ENCODE assay signal across 7 mouse cellular contexts in genomic region chr6:115126232-115126785, GRCm38 (mm10). TPM values are rescaled to one million over a fixed set of nuclear protein-coding genes. Genes with fewer than 3 reads are reported as not detected.
DNase-seq lines count a peak whose midpoint lies in the region; ATAC-seq lines count a peak whose summit lies in the region.

No protein-coding gene starts in this region.

- 40% methylated on average over 2 of the region's 2 CpGs for WGBS in forebrain, embryonic 10.5 days
- 16% methylated on average over 2 of the region's 2 CpGs for WGBS in neural tube, embryonic 15.5 days

- peak overlapping the region; percentile 7 for H3K4me2 ChIP-seq in neural tube, embryonic 15.5 days

- H3K9ac ChIP-seq in neural tube, embryonic 15.5 days (replicated peaks): no peak overlapping the region

- peak; percentile 39 to 40 for DNase-seq in cerebellum, postnatal 25 days
- peak; percentile 29 for DNase-seq in forebrain, embryonic 10.5 days (ENCODE audit: extremely low spot score, low spot score)
- peak; percentile 32 to 48 for DNase-seq in layer of hippocampus, postnatal 10 days (ENCODE audit: low spot score in 2 of 2)
- DNase-seq in thymus, postnatal 36 days: no peak
- DNase-seq in kidney, adult 11 months: no peak
- DNase-seq in urinary bladder, adult 18-20 months (ENCODE audit: low spot score in 2 of 2): no peak

- no peak overlapping the region for H3K4me3 ChIP-seq in forebrain, embryonic 10.5 days
- H3K4me3 ChIP-seq in neural tube, embryonic 15.5 days (replicated peaks): no peak overlapping the region

- 0 out of 2 replicates have a peak overlapping the region, but pooled peaks have one; percentile 37 for H3K27ac ChIP-seq in forebrain, embryonic 10.5 days
- peak overlapping the region; percentile 75 for H3K27ac ChIP-seq in neural tube, embryonic 15.5 days (replicated peaks)

- peak; percentile 92 for ATAC-seq in neural tube, embryonic 15.5 days (ENCODE audit: low FRiP score)

- no peaks in the 10 kb centered on the region for H3K36me3 ChIP-seq in forebrain, embryonic 10.5 days (replicated peaks)
- H3K36me3 ChIP-seq in neural tube, embryonic 15.5 days: no peaks in the 10 kb centered on the region

- H3K9me3 ChIP-seq in forebrain, embryonic 10.5 days: no peaks in the 10 kb centered on the region
- no peaks in the 10 kb centered on the region for H3K9me3 ChIP-seq in neural tube, embryonic 15.5 days (replicated peaks)

- no peaks in the 10 kb centered on the region for H3K27me3 ChIP-seq in forebrain, embryonic 10.5 days (ENCODE audit: poor library complexity, severe bottlenecking)
- H3K27me3 ChIP-seq in neural tube, embryonic 15.5 days (replicated peaks): no peaks in the 10 kb centered on the region

- peaks cover 36% of the 10 kb centered on the region for H3K4me1 ChIP-seq in forebrain, embryonic 10.5 days
- peaks cover 44% of the 10 kb centered on the region for H3K4me1 ChIP-seq in neural tube, embryonic 15.5 days

RNA-seq across cellular contexts. Expression of gene Syn2, which starts 8.4 kb away (rescaled TPM):
- polyA plus RNA-seq in forebrain, embryonic 10.5 days (2016; fragmentation: Nextera tagmentation; extraction: Ambion mirVana): 0.27 and 0.63 TPM in 2 replicates
- total RNA-seq in layer of hippocampus, postnatal 10 days (2021): 100 to 1,000 TPM; 429 to 484 TPM
- 58.6 and 73.3 TPM in 2 replicates for polyA plus RNA-seq in neural tube, embryonic 15.5 days (2015; fragmentation: Nextera tagmentation; extraction: Ambion mirVana)

Comparison
In these comparisons a context has a peak if more than half of its experiments do, and no peak if none do; other contexts are left out.
1. DNase-seq: peak in cerebellum, postnatal 25 days (2 of 2), forebrain, embryonic 10.5 days (single experiment) and layer of hippocampus, postnatal 10 days (2 of 2); none in thymus, postnatal 36 days (0 of 2), kidney, adult 11 months (single experiment) and urinary bladder, adult 18-20 months (0 of 2).
2. RNA of gene Syn2, which starts 8.4 kb away (polyA plus RNA-seq): 58.6 to 73.3 TPM in neural tube, embryonic 15.5 days; 0.27 to 0.63 TPM in forebrain, embryonic 10.5 days; every median in the first group is over 10 times any median in the second.